Mouse (Mus musculus): ENCODE measurements at regions not wholly inside any gene's neighbourhood (a gene's known extent, or its start where the extent isn't known, plus 50 kb on each side); places are given as distances from the start of the nearest gene placed in this dataset.

DNA sequence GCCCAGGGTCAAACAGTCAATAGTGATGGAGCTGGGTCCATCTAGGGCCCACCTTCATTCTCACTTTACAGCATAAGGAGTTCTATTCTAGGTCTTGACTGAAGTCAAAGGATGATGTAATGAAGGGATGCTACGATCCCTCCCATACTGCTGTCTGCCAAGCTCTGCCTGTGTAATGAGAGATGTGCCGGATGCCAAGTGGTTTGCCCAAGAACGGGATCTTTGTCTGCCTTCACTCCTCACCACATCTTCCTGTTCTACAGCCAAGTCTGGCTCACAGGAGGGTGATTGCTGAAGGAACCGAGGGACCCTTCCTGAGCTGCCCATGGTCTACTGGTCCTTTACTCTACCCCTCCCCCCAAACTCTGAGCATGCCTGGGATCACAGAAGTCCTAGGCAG, 150.9 kb downstream of the Zfp36l1 start:
- no peak overlapping the region for H3K27ac ChIP-seq (ENCODE audit: insufficient read depth, low read length)
- WGBS: 66% methylated on average over 4 of the region's 4 CpGs
- H3K4me3 ChIP-seq (ENCODE audit: extremely low read depth, insufficient read depth, insufficient read length): no peak overlapping the region
- TF ChIP-seq POLR2A (IDR thresholded peaks at IDR 0.05; ENCODE audit: low read depth, low read length): no peak
- no peak for TF ChIP-seq CTCF (IDR thresholded peaks at IDR 0.05; ENCODE audit: extremely low read depth, insufficient read depth, insufficient read length, insufficient replicate concordance)
- H3K36me3 ChIP-seq (ENCODE audit: control insufficient read depth, insufficient read depth, low read length): no peaks in the 10 kb centered on the region
- no peaks in the 10 kb centered on the region for H3K27me3 ChIP-seq (ENCODE audit: control insufficient read depth, insufficient read depth, low read length)
- no peak for DNase-seq (ENCODE audit: low read depth in 1 of 2, low spot score in 2 of 2)
- H3K4me1 ChIP-seq (ENCODE audit: control insufficient read depth, insufficient read depth, insufficient read length): peaks cover 14% of the 10 kb centered on the region; the same call in 1 of the 2 replicates

DNA sequence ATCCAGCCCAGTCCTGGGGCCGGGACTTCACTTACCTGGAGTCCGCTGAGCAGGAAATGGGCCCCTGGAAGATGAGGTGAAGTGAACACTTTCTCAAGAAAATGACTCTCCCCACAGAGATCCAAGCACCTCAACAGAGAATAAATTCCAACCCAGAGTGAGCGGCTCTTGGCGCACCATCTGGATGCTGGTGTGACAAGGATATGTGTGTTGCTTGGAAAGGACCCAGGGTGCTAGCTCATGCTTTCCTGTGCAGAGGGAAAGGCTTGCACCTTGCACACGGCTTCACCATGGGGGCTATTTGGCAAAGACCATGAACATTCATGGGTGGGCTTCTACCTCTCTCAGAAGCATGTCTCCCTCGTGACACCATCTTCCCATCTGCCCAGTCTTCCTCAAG, 151.7 kb downstream of the Zfp36l1 start:
- TF ChIP-seq CTCF (IDR thresholded peaks at IDR 0.05; ENCODE audit: extremely low read depth, insufficient read depth, insufficient read length, insufficient replicate concordance) (no peak), POLR2A (IDR thresholded peaks at IDR 0.05; ENCODE audit: low read depth, low read length) (no peak)
- no peak overlapping the region for H3K27ac ChIP-seq (ENCODE audit: insufficient read depth, low read length)
- 94% methylated on average over 6 of the region's 6 CpGs for WGBS
- no peak overlapping the region for H3K4me3 ChIP-seq (ENCODE audit: extremely low read depth, insufficient read depth, insufficient read length)
- no peaks in the 10 kb centered on the region for H3K36me3 ChIP-seq (ENCODE audit: control insufficient read depth, insufficient read depth, low read length)
- H3K4me1 ChIP-seq (ENCODE audit: control insufficient read depth, insufficient read depth, insufficient read length): peaks cover 14% of the 10 kb centered on the region; the same call in 1 of the 2 replicates
- no peaks in the 10 kb centered on the region for H3K27me3 ChIP-seq (ENCODE audit: control insufficient read depth, insufficient read depth, low read length)
- DNase-seq (ENCODE audit: low read depth in 1 of 2, low spot score in 2 of 2): no peak

DNA sequence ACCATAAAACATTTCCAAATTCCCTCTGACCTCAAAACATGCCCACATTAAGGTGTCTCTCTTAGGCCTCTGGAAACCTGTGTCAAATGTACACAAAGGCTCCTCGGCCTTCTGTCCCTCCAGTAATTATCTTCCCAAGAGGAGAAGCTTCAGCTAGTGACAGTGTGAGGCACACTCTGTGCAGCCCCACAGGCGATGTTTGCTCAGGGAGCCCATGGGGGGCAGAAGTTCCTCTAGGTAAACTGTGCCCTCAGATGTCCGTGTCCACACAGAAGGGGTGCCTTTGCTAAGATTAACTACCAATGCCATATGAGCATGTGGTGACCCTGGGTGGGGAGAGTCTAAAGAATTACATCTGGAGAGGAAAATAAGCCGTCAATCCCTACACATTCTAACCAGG, 152.4 kb downstream of the Zfp36l1 start:
- 80% methylated on average over 4 of the region's 4 CpGs for whole genome bisulfite sequencing
- no peaks in the 10 kb centered on the region for H3K36me3 ChIP-seq (ENCODE audit: control insufficient read depth, insufficient read depth, low read length)
- no peak for TF ChIP-seq CTCF (IDR thresholded peaks at IDR 0.05; ENCODE audit: extremely low read depth, insufficient read depth, insufficient read length, insufficient replicate concordance)
- TF ChIP-seq POLR2A (IDR thresholded peaks at IDR 0.05; ENCODE audit: low read depth, low read length): no peak
- no peak overlapping the region for H3K4me3 ChIP-seq (ENCODE audit: extremely low read depth, insufficient read depth, insufficient read length)
- DNase-seq (ENCODE audit: low read depth in 1 of 2, low spot score in 2 of 2): no peak
- no peaks in the 10 kb centered on the region for H3K27me3 ChIP-seq (ENCODE audit: control insufficient read depth, insufficient read depth, low read length)
- H3K4me1 ChIP-seq (ENCODE audit: control insufficient read depth, insufficient read depth, insufficient read length): peaks cover 14% of the 10 kb centered on the region; the same call in 1 of the 2 replicates
- H3K27ac ChIP-seq (ENCODE audit: insufficient read depth, low read length): no peak overlapping the region

DNA sequence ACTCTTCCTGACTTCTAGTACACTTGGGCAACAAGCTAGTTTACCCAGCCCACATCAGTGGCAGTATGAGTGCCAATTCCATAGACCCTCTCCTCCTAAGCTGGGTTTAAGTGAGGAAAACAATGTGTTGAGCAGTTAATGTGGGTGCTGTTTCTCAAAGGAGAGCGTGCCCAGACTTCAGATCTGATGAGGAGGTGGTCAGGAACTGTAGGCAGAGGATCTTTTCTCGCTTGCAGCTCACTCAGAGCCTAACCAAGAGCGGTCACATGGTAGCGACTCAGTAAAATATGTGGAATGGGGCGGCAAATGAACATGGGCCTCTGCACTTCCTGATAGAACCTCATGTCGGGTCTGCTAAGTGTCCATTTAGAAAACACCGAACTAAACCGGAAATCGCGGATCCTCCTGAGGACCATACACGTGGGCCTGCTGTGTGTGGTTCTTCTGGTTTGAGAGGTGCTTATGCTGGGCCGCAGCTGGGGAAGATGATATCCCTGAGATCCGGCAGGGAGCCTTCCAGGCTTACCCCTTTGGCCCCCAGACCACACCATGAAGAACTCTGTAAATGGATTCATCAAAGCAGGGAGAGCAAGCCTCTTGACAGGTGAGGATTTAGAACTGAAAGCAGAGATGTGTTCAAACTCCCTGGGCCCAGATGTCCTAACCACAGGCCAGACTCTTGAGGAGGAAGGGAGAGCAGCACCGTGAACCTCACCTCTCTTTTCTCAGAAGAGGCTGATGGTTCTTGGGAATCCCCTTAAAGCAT, 153.1 kb downstream of the Zfp36l1 start:
- H3K27ac ChIP-seq (ENCODE audit: insufficient read depth, low read length): no peak overlapping the region
- DNase-seq (ENCODE audit: low read depth in 1 of 2, low spot score in 2 of 2): no peak
- WGBS: 79% methylated on average over 14 of the region's 14 CpGs
- no peak overlapping the region for H3K4me3 ChIP-seq (ENCODE audit: extremely low read depth, insufficient read depth, insufficient read length)
- H3K36me3 ChIP-seq (ENCODE audit: control insufficient read depth, insufficient read depth, low read length): no peaks in the 10 kb centered on the region
- no peak for TF ChIP-seq POLR2A (IDR thresholded peaks at IDR 0.05; ENCODE audit: low read depth, low read length)
- TF ChIP-seq CTCF (IDR thresholded peaks at IDR 0.05; ENCODE audit: extremely low read depth, insufficient read depth, insufficient read length, insufficient replicate concordance): no peak
- H3K4me1 ChIP-seq (ENCODE audit: control insufficient read depth, insufficient read depth, insufficient read length): peaks cover 14% of the 10 kb centered on the region; the same call in 1 of the 2 replicates
- H3K27me3 ChIP-seq (ENCODE audit: control insufficient read depth, insufficient read depth, low read length): no peaks in the 10 kb centered on the region

DNA sequence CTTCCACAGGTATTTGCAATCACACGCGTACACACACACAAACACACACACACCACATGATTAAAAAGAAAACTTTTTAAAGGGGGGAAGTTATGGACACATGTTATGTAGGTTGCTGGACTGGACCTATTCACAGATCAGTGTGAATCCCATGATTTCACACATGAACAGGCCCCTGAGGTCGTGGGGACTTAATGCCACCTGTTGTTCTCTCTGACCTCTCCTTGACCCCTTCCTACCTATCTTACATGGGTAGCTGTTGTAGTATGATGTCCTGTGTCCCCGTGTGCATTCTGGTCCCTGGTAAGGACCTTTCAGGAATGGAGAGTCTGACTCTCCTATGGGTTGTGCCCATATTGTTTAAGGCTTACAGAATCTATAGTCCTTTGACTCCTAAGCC, 155.6 kb downstream of the Zfp36l1 start:
- no peak overlapping the region for H3K4me3 ChIP-seq (ENCODE audit: extremely low read depth, insufficient read depth, insufficient read length)
- DNase-seq (ENCODE audit: low read depth in 1 of 2, low spot score in 2 of 2): no peak
- no peaks in the 10 kb centered on the region for H3K27me3 ChIP-seq (ENCODE audit: control insufficient read depth, insufficient read depth, low read length)
- H3K36me3 ChIP-seq (ENCODE audit: control insufficient read depth, insufficient read depth, low read length): no peaks in the 10 kb centered on the region
- WGBS: 75% methylated on average over 4 of the region's 4 CpGs
- no peak overlapping the region for H3K27ac ChIP-seq (ENCODE audit: insufficient read depth, low read length)
- no peak for TF ChIP-seq POLR2A (IDR thresholded peaks at IDR 0.05; ENCODE audit: low read depth, low read length)
- no peak for TF ChIP-seq CTCF (IDR thresholded peaks at IDR 0.05; ENCODE audit: extremely low read depth, insufficient read depth, insufficient read length, insufficient replicate concordance)
- H3K4me1 ChIP-seq (ENCODE audit: control insufficient read depth, insufficient read depth, insufficient read length): peaks cover 14% of the 10 kb centered on the region; the same call in 1 of the 2 replicates

DNA sequence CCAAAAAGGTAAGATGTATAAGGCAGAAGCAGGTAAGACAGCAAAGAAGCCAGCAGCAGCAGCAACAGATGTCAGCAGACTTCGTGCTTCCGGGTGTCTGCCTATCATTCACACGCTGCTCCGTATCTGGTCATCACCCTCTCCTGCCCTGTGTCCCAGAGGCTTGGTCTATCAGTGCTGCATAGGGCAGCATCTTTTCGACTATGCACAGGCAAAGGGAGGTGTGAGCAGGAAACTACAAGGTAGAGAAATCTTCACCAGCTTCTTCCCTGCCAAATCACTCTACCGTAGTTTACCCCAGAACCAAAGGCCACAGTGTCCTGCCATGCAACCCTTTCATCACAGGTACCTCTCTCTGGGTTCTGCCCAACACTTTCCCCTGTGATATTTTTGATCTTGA, 156.5 kb downstream of the Zfp36l1 start:
- Histone ChIP-seq H3K27ac (ENCODE audit: insufficient read depth, low read length) (no peak overlapping the region), H3K27me3 (ENCODE audit: control insufficient read depth, insufficient read depth, low read length) (no peaks in the 10 kb centered on the region), H3K4me3 (ENCODE audit: extremely low read depth, insufficient read depth, insufficient read length) (no peak overlapping the region), H3K36me3 (ENCODE audit: control insufficient read depth, insufficient read depth, low read length) (no peaks in the 10 kb centered on the region), H3K4me1 (ENCODE audit: control insufficient read depth, insufficient read depth, insufficient read length) (peaks cover 14% of the 10 kb centered on the region; the same call in 1 of the 2 replicates)
- WGBS: 88% methylated on average over 6 of the region's 6 CpGs
- TF ChIP-seq CTCF (IDR thresholded peaks at IDR 0.05; ENCODE audit: extremely low read depth, insufficient read depth, insufficient read length, insufficient replicate concordance) (no peak), POLR2A (IDR thresholded peaks at IDR 0.05; ENCODE audit: low read depth, low read length) (no peak)
- no peak for DNase-seq (ENCODE audit: low read depth in 1 of 2, low spot score in 2 of 2)

DNA sequence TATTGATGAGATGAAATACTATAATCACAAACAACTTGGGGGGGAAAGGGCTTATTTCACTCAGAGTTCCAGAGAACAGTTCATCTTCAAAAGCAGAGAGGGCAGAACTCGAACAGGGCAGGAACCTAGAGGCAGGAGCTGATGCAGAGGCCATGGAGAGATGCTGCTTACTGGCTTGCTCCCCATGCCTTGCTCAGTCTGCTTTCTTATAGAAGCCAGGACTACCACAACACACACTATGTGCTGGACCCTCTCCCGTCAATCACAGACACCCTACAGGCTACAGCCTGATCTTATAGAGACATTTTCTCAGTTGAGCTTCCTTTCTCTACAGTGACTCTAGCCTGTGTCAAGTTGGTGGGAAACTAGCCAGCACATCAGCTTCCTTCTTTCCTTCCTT, 157.3 kb downstream of the Zfp36l1 start:
- no peak for DNase-seq (ENCODE audit: low read depth in 1 of 2, low spot score in 2 of 2)
- no peaks in the 10 kb centered on the region for H3K27me3 ChIP-seq (ENCODE audit: control insufficient read depth, insufficient read depth, low read length)
- WGBS: 86% methylated on average over 2 of the region's 2 CpGs
- no peak overlapping the region for H3K4me3 ChIP-seq (ENCODE audit: extremely low read depth, insufficient read depth, insufficient read length)
- H3K36me3 ChIP-seq (ENCODE audit: control insufficient read depth, insufficient read depth, low read length): no peaks in the 10 kb centered on the region
- peaks cover 14% of the 10 kb centered on the region; the same call in 1 of the 2 replicates for H3K4me1 ChIP-seq (ENCODE audit: control insufficient read depth, insufficient read depth, insufficient read length)
- no peak for TF ChIP-seq POLR2A (IDR thresholded peaks at IDR 0.05; ENCODE audit: low read depth, low read length)
- TF ChIP-seq CTCF (IDR thresholded peaks at IDR 0.05; ENCODE audit: extremely low read depth, insufficient read depth, insufficient read length, insufficient replicate concordance): no peak
- no peak overlapping the region for H3K27ac ChIP-seq (ENCODE audit: insufficient read depth, low read length)
